Mouse (Mus musculus): ENCODE measurements at regions not wholly inside any gene's neighbourhood (a gene's known extent, or its start where the extent isn't known, plus 50 kb on each side); places are given as distances from the start of the nearest gene placed in this dataset.

- no peak for DNase-seq (ENCODE audit: low spot score in 2 of 2)
These were observed 874.3 kb upstream of the Fam160b2 start for GRCm38 (mm10) chr14:71473907-71474306.

- DNase-seq (ENCODE audit: low spot score in 2 of 2): no peak
These were observed 832.7 kb upstream of the Fam160b2 start for GRCm38 (mm10) chr14:71432364-71432763.
